Mouse (Mus musculus): ENCODE measurements around the gene Cmss1. TPM values are rescaled to one million over a fixed set of nuclear protein-coding genes. Genes with fewer than 3 reads are reported as not detected.
A peak's percentile ranks its signal among the peaks of the same experiment; 100 is the strongest.

The Cmss1 gene
- polyA plus RNA-seq, 1 experiment from 2014 or later, result 57.2 TPM

GRCm38 (mm10) chr16:57514371-57514770, 92.3 kb downstream of the Cmss1 start:
- Histone ChIP-seq H3K4me2 (no peak overlapping the region), H3K36me3 (no peaks in the 10 kb centered on the region), H3K27ac (no peak overlapping the region), H3K9ac (no peak overlapping the region), H3K9me3 (no peaks in the 10 kb centered on the region), H3K27me3 (no peaks in the 10 kb centered on the region), H3K4me1 (peaks cover 8% of the 10 kb centered on the region; the same call in 1 of the 2 replicates), H3K4me3 (no peak overlapping the region)
- WGBS, result 79% methylated on average over 4 of the region's 4 CpGs
- no peak for ATAC-seq (ENCODE audit: insufficient number of reproducible peaks, insufficient read depth, low FRiP score, low TSS enrichment, low read depth)

- no peaks in the 10 kb centered on the region for H3K27me3 ChIP-seq
- H3K27ac ChIP-seq, result no peak overlapping the region
- no peak overlapping the region for H3K4me3 ChIP-seq
- peaks cover 8% of the 10 kb centered on the region; the same call in 1 of the 2 replicates for H3K4me1 ChIP-seq
- H3K9ac ChIP-seq, result no peak overlapping the region
- 82% methylated on average over 7 of the region's 7 CpGs for WGBS
- no peak for ATAC-seq (ENCODE audit: insufficient number of reproducible peaks, insufficient read depth, low FRiP score, low TSS enrichment, low read depth)
- no peak overlapping the region for H3K4me2 ChIP-seq
- H3K9me3 ChIP-seq, result no peaks in the 10 kb centered on the region
- no peaks in the 10 kb centered on the region for H3K36me3 ChIP-seq
Measured at GRCm38 (mm10) chr16:57513562-57513961, 93.1 kb downstream of the Cmss1 start.

- 89% methylated on average over 3 of the region's 3 CpGs for WGBS
- no peaks in the 10 kb centered on the region for H3K27me3 ChIP-seq
- no peaks in the 10 kb centered on the region for H3K4me1 ChIP-seq
- no peaks in the 10 kb centered on the region for H3K9me3 ChIP-seq
- no peak overlapping the region for H3K4me3 ChIP-seq
- no peaks in the 10 kb centered on the region for H3K36me3 ChIP-seq
- no peak overlapping the region for H3K27ac ChIP-seq
- no peak for ATAC-seq (ENCODE audit: insufficient number of reproducible peaks, insufficient read depth, low FRiP score, low TSS enrichment, low read depth)
- H3K4me2 ChIP-seq, result no peak overlapping the region
- no peak overlapping the region for H3K9ac ChIP-seq
Measured at GRCm38 (mm10) chr16:57509099-57509498, 97.6 kb downstream of the Cmss1 start.

- ATAC-seq (ENCODE audit: insufficient number of reproducible peaks, insufficient read depth, low FRiP score, low TSS enrichment, low read depth), result no peak
- no peak overlapping the region for H3K9ac ChIP-seq
- H3K4me3 ChIP-seq, result no peak overlapping the region
- no peaks in the 10 kb centered on the region for H3K36me3 ChIP-seq
- no peaks in the 10 kb centered on the region for H3K9me3 ChIP-seq
- H3K4me1 ChIP-seq, result no peaks in the 10 kb centered on the region
- H3K4me2 ChIP-seq, result no peak overlapping the region
- no peak overlapping the region for H3K27ac ChIP-seq
- no peaks in the 10 kb centered on the region for H3K27me3 ChIP-seq
- 78% methylated on average over 1 of the region's 1 CpGs for WGBS
Measured at GRCm38 (mm10) chr16:57508351-57508750, 98.3 kb downstream of the Cmss1 start.

DNA sequence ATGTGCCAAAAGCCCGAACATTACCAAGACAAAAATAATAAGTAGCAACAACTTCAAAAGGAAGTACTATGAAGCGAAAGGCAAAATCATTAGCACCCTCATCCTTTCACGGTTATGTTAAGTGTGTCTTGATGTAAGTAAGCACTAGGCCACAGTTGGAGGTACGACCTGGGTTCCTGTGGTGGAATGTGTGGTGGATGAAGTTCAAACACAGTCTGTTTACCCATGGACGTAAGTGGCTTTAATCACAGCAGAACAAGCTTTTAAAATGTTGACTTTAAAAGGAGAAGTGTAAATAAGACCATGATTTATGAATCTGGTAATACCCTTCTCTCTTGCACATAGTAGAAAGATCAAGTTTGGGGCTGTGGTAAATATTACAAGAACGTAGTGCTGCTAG, 100.5 kb downstream of the Cmss1 start:
- no peak overlapping the region for H3K27ac ChIP-seq
- no peak overlapping the region for H3K9ac ChIP-seq
- no peak overlapping the region for H3K4me3 ChIP-seq
- H3K4me1 ChIP-seq, result peaks cover 5% of the 10 kb centered on the region; the same call in 1 of the 2 replicates
- H3K9me3 ChIP-seq, result no peaks in the 10 kb centered on the region
- ATAC-seq (ENCODE audit: insufficient number of reproducible peaks, insufficient read depth, low FRiP score, low TSS enrichment, low read depth), result no peak
- H3K4me2 ChIP-seq, result no peak overlapping the region
- H3K36me3 ChIP-seq, result no peaks in the 10 kb centered on the region
- WGBS, result 87% methylated on average over 6 of the region's 6 CpGs
- no peaks in the 10 kb centered on the region for H3K27me3 ChIP-seq

DNA sequence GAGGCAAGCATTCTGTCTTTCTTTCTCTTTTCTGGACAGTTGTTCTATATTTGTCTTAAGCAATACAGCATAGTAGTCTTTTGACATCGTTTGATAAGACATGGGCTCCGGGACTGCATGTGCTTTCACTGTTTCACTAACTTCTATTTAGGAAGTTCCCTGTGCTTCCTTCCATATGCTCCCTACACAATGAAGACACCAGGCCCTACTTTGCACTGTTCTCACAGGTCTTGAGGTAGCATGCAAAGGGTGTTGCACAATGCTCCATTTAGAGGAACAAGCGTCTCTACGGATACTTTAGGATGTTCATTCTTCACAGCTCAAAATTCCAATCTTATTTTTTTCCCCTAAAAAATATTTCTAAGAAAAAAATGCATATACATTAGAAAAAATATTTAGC, 101.9 kb downstream of the Cmss1 start:
- peaks cover 5% of the 10 kb centered on the region; the same call in 1 of the 2 replicates for H3K4me1 ChIP-seq
- no peaks in the 10 kb centered on the region for H3K27me3 ChIP-seq
- no peak overlapping the region for H3K27ac ChIP-seq
- H3K4me3 ChIP-seq, result no peak overlapping the region
- WGBS, result 86% methylated on average over 4 of the region's 4 CpGs
- H3K36me3 ChIP-seq, result no peaks in the 10 kb centered on the region
- no peaks in the 10 kb centered on the region for H3K9me3 ChIP-seq
- no peak for ATAC-seq (ENCODE audit: insufficient number of reproducible peaks, insufficient read depth, low FRiP score, low TSS enrichment, low read depth)
- no peak overlapping the region for H3K4me2 ChIP-seq
- no peak overlapping the region for H3K9ac ChIP-seq

DNA sequence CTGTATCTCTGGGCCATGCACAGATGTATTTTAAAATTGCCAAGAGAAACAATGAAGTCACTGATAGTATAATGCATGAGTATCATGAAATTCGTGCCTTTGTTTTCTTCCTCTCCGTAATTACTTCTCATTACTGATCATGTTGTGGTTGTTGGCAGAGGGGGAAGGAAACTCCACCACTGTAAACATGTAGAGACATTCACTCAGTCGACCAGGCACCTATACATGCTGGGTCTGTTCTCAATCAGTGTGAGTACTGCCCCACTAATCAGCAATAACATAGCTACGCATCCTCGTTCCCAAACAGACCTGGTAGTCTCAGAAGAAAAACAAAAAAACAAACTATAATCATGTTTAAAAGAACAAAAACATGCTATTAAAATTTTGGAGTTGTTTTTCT, 103.9 kb downstream of the Cmss1 start:
- ATAC-seq (ENCODE audit: insufficient number of reproducible peaks, insufficient read depth, low FRiP score, low TSS enrichment, low read depth), result no peak
- Histone ChIP-seq H3K36me3 (no peaks in the 10 kb centered on the region), H3K4me1 (peaks cover 5% of the 10 kb centered on the region; the same call in 1 of the 2 replicates), H3K27me3 (no peaks in the 10 kb centered on the region), H3K4me3 (no peak overlapping the region), H3K27ac (peak overlapping the region; percentile 22; the same call in 1 of the 2 replicates), H3K4me2 (no peak overlapping the region), H3K9ac (no peak overlapping the region), H3K9me3 (no peaks in the 10 kb centered on the region)
- WGBS, result 39% methylated on average over 5 of the region's 5 CpGs

DNA sequence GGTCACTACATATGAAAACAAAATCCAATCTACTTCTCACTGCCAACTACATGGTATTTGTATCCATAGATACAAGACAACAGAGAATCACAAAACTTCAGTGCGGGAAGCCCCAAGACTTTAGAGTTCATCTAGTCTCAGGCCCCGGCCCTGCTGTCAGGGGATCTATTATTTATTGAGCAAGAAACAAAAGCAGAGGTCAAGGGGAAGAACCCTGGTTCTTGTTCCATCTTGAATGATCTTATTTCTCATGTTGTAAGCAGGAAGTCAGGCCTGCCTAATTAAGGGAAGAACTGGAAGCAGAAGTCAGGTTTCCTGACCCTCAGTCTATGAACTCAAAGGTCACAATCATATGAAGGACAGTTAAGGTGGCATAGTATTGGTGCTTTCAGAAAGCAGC, 104.4 kb downstream of the Cmss1 start:
- H3K27ac ChIP-seq, result no peak overlapping the region
- no peak for ATAC-seq (ENCODE audit: insufficient number of reproducible peaks, insufficient read depth, low FRiP score, low TSS enrichment, low read depth)

DNA sequence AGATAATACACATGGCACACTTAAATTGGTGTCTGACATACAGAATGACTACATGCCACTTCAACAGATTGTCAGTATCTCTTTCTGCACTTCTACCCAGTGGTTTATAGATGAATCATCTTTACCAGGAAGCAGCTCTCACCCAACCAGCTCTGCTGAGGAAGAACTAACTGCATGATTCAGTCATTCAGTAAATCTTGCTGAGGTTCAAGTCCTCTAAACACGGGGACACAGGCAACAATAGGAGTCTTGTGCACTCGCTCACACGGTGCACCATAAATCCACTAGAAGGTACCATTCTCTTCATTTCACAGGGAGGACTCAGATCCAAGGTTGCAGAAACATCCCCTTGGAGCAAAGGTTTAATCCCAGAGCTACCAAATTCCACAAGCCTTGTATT, 105.8 kb downstream of the Cmss1 start:
- Histone ChIP-seq H3K27me3 (no peaks in the 10 kb centered on the region), H3K27ac (no peak overlapping the region), H3K36me3 (no peaks in the 10 kb centered on the region), H3K9me3 (no peaks in the 10 kb centered on the region), H3K4me1 (peaks cover 15% of the 10 kb centered on the region), H3K4me3 (no peak overlapping the region), H3K9ac (no peak overlapping the region), H3K4me2 (no peak overlapping the region)
- ATAC-seq (ENCODE audit: insufficient number of reproducible peaks, insufficient read depth, low FRiP score, low TSS enrichment, low read depth), result no peak
- 70% methylated on average over 3 of the region's 3 CpGs for WGBS

More for the DNA sequence above, 104.4 kb downstream of the Cmss1 start:
- H3K9ac ChIP-seq, result no peak overlapping the region
- 52% methylated on average over 2 of the region's 2 CpGs for WGBS
- no peak overlapping the region for H3K4me2 ChIP-seq
- no peak overlapping the region for H3K4me3 ChIP-seq
- H3K36me3 ChIP-seq, result no peaks in the 10 kb centered on the region
- no peaks in the 10 kb centered on the region for H3K27me3 ChIP-seq
- peaks cover 5% of the 10 kb centered on the region; the same call in 1 of the 2 replicates for H3K4me1 ChIP-seq
- no peaks in the 10 kb centered on the region for H3K9me3 ChIP-seq

- ATAC-seq (ENCODE audit: insufficient number of reproducible peaks, insufficient read depth, low FRiP score, low TSS enrichment, low read depth), result 0 out of 2 replicates have a peak, but pooled peaks have one; percentile 48
- no peaks in the 10 kb centered on the region for H3K36me3 ChIP-seq
- H3K4me3 ChIP-seq, result no peak overlapping the region
- H3K9me3 ChIP-seq, result no peaks in the 10 kb centered on the region
- H3K27ac ChIP-seq, result no peak overlapping the region
- WGBS, result 63% methylated on average over 10 of the region's 10 CpGs
- no peak overlapping the region for H3K4me2 ChIP-seq
- no peaks in the 10 kb centered on the region for H3K27me3 ChIP-seq
- H3K4me1 ChIP-seq, result peaks cover 10% of the 10 kb centered on the region
- H3K9ac ChIP-seq, result no peak overlapping the region
Measured at GRCm38 (mm10) chr16:57496437-57497173, 110.1 kb downstream of the Cmss1 start.

- WGBS, result 85% methylated on average over 10 of the region's 10 CpGs
- H3K4me3 ChIP-seq, result no peak overlapping the region
- no peaks in the 10 kb centered on the region for H3K27me3 ChIP-seq
- no peaks in the 10 kb centered on the region for H3K9me3 ChIP-seq
- peaks cover 10% of the 10 kb centered on the region for H3K4me1 ChIP-seq
- H3K36me3 ChIP-seq, result no peaks in the 10 kb centered on the region
- no peak for ATAC-seq (ENCODE audit: insufficient number of reproducible peaks, insufficient read depth, low FRiP score, low TSS enrichment, low read depth)
- no peak overlapping the region for H3K4me2 ChIP-seq
- no peak overlapping the region for H3K9ac ChIP-seq
- H3K27ac ChIP-seq, result no peak overlapping the region
Measured at GRCm38 (mm10) chr16:57495476-57496203, 111.0 kb downstream of the Cmss1 start.

GRCm38 (mm10) chr16:57491853-57492252, 114.8 kb downstream of the Cmss1 start:
- no peaks in the 10 kb centered on the region for H3K9me3 ChIP-seq
- H3K27ac ChIP-seq, result no peak overlapping the region
- H3K4me1 ChIP-seq, result peaks cover 18% of the 10 kb centered on the region
- no peak overlapping the region for H3K9ac ChIP-seq
- no peak overlapping the region for H3K4me2 ChIP-seq
- no peaks in the 10 kb centered on the region for H3K36me3 ChIP-seq
- no peak for ATAC-seq (ENCODE audit: insufficient number of reproducible peaks, insufficient read depth, low FRiP score, low TSS enrichment, low read depth)
- no peak overlapping the region for H3K4me3 ChIP-seq
- 87% methylated on average over 4 of the region's 4 CpGs for WGBS
- H3K27me3 ChIP-seq, result no peaks in the 10 kb centered on the region

All from embryonic facial prominence, embryonic 13.5 days (tissue).